Comparison of ENCODE assay signal across 12 mouse cellular contexts in genomic region chr2:57350615-57351014, GRCm38 (mm10).
DNase-seq lines count a peak whose midpoint lies in the region; ATAC-seq lines count a peak whose summit lies in the region.
"Had no signal": no experiment of that assay in that cellular context is flagged by ENCODE, and none has a peak within 500 bp of the region (broad histone marks: within the 10 kb centered on the region; RNA-seq: fewer than 3 reads in every experiment).

No protein-coding gene starts in this region.

- no peak overlapping the region for H3K9ac ChIP-seq in forebrain, embryonic 16.5 days (replicated peaks; ENCODE audit: low read depth, low read length)
- no peak overlapping the region for H3K9ac ChIP-seq in liver, embryonic 15.5 days

- DNase-seq in heart, adult 8-10 months (ENCODE audit: low spot score): peak; percentile 38
- no peak for DNase-seq in heart, embryonic 10.5 days (ENCODE audit: low spot score)
- peak; percentile 73 for DNase-seq in MEL-GATA-1-ER (ENCODE audit: extremely low read depth, low read depth)
- DNase-seq in left cerebral cortex, adult 8-10 months (ENCODE audit: low spot score in 2 of 2): no peak
- DNase-seq in cerebellum, postnatal 4 days (ENCODE audit: low spot score in 2 of 2): no peak
- no peak for DNase-seq in adrenal gland, postnatal 25 days
- DNase-seq: adrenal gland, adult 8-10 months; lung, postnatal 4 days; right cerebral cortex, adult 18-20 months had no signal

- 0 out of 2 replicates have a peak, but pooled peaks cover 3% of the 10 kb centered on the region for H3K36me3 ChIP-seq in heart, embryonic 10.5 days
- H3K36me3 ChIP-seq in forebrain, embryonic 16.5 days (ENCODE audit: control insufficient read depth, insufficient read depth): no peaks in the 10 kb centered on the region
- H3K36me3 ChIP-seq in liver, embryonic 15.5 days (replicated peaks): no peaks in the 10 kb centered on the region

- ATAC-seq in forebrain, embryonic 16.5 days: peak; percentile 66
- ATAC-seq in liver, embryonic 15.5 days (ENCODE audit: insufficient read depth): peak; percentile 79

- no peak overlapping the region for H3K27ac ChIP-seq in heart, embryonic 10.5 days
- no peak overlapping the region for H3K27ac ChIP-seq in forebrain, embryonic 16.5 days (ENCODE audit: low read length)
- H3K27ac ChIP-seq in liver, embryonic 15.5 days (replicated peaks): no peak overlapping the region

- no peaks in the 10 kb centered on the region for H3K9me3 ChIP-seq in heart, embryonic 10.5 days
- H3K9me3 ChIP-seq in forebrain, embryonic 16.5 days (ENCODE audit: control insufficient read depth, low read length): no peaks in the 10 kb centered on the region
- H3K9me3 ChIP-seq in liver, embryonic 15.5 days (replicated peaks): no peaks in the 10 kb centered on the region

- no peaks in the 10 kb centered on the region for H3K27me3 ChIP-seq in heart, embryonic 10.5 days (ENCODE audit: insufficient read depth, poor library complexity, severe bottlenecking)
- H3K27me3 ChIP-seq in forebrain, embryonic 16.5 days (replicated peaks; ENCODE audit: control insufficient read depth, insufficient read depth, low read length): no peaks in the 10 kb centered on the region
- no peaks in the 10 kb centered on the region for H3K27me3 ChIP-seq in liver, embryonic 15.5 days

- H3K4me1 ChIP-seq in heart, embryonic 10.5 days: no peaks in the 10 kb centered on the region; the same call in 1 of the 2 replicates
- peaks cover 3% of the 10 kb centered on the region; the same call in 1 of the 2 replicates for H3K4me1 ChIP-seq in forebrain, embryonic 16.5 days (replicated peaks; ENCODE audit: control insufficient read depth, insufficient read depth, low read length)
- H3K4me1 ChIP-seq in liver, embryonic 15.5 days (replicated peaks): peaks cover 10% of the 10 kb centered on the region

- H3K4me2 ChIP-seq in forebrain, embryonic 16.5 days (ENCODE audit: low read length): peak overlapping the region; percentile 10; the same call in 1 of the 2 replicates
- no peak overlapping the region for H3K4me2 ChIP-seq in liver, embryonic 15.5 days

- H3K4me3 ChIP-seq in heart, embryonic 10.5 days: no peak overlapping the region
- no peak overlapping the region for H3K4me3 ChIP-seq in forebrain, embryonic 16.5 days (replicated peaks; ENCODE audit: low read length)
- no peak overlapping the region for H3K4me3 ChIP-seq in liver, embryonic 15.5 days (replicated peaks)
- H3K4me3 ChIP-seq: erythroblast, embryonic 14.5 days had no signal

- 62% methylated on average over 9 of the region's 9 CpGs for WGBS in heart, embryonic 10.5 days
- 25% methylated on average over 9 of the region's 9 CpGs for WGBS in forebrain, embryonic 16.5 days
- WGBS in liver, embryonic 15.5 days (ENCODE audit: insufficient replicate concordance): 30% methylated on average over 9 of the region's 9 CpGs

Comparison
In these comparisons a context has a peak if more than half of its experiments do, and no peak if none do; other contexts are left out.
1. DNase-seq: peak in heart, adult 8-10 months (single experiment) and MEL-GATA-1-ER (single experiment); none in heart, embryonic 10.5 days (single experiment), left cerebral cortex, adult 8-10 months (0 of 2), cerebellum, postnatal 4 days (0 of 2) and adrenal gland, postnatal 25 days (single experiment).